Comparison of ENCODE assay signal across 20 mouse cellular contexts in the genomic region with DNA sequence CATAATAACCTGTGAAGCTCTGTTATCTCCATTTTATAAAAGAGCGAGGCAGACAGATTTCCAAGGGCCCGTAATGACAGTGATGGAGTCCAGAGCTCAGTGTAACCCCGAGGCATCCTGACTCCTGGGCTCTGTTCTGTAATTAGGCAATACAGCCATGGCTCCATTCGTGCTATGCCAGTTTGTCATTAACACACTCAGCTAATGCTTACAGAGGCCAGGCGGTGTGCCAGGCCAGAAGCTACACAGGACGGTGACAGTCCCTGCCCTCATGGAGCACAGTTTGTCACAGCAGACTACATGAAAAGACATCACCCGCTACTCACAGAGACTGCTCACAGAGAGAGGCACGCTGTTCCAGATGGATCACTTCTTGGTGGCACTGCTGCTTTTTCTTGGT.
DNase-seq lines count a peak whose midpoint lies in the region; ATAC-seq lines count a peak whose summit lies in the region.
"Had no signal": no experiment of that assay in that cellular context is flagged by ENCODE, and none has a peak within 500 bp of the region (broad histone marks: within the 10 kb centered on the region; RNA-seq: fewer than 3 reads in every experiment).

No protein-coding gene starts in this region.

- no peak overlapping the region for H3K4me2 ChIP-seq in kidney, embryonic 16.5 days (replicated peaks; ENCODE audit: low read depth, low read length)
- no peak overlapping the region for H3K4me2 ChIP-seq in midbrain, embryonic 15.5 days
- H3K4me2 ChIP-seq: hindbrain, embryonic 15.5 days; limb, embryonic 15.5 days; midbrain, embryonic 12.5 days had no signal

- H3K27ac ChIP-seq in kidney, embryonic 16.5 days (ENCODE audit: low read length) = no peak overlapping the region
- no peak overlapping the region for H3K27ac ChIP-seq in midbrain, embryonic 10.5 days (replicated peaks)
- H3K27ac ChIP-seq in midbrain, embryonic 15.5 days = no peak overlapping the region
- H3K27ac ChIP-seq: heart, embryonic 10.5 days; hindbrain, embryonic 15.5 days; limb, embryonic 15.5 days; midbrain, embryonic 12.5 days had no signal

- H3K9me3 ChIP-seq in kidney, embryonic 16.5 days (ENCODE audit: low read length) = no peaks in the 10 kb centered on the region
- H3K9me3 ChIP-seq in midbrain, embryonic 10.5 days (replicated peaks) = no peaks in the 10 kb centered on the region
- H3K9me3 ChIP-seq in midbrain, embryonic 15.5 days = no peaks in the 10 kb centered on the region
- H3K9me3 ChIP-seq: heart, embryonic 10.5 days; hindbrain, embryonic 15.5 days; limb, embryonic 15.5 days; midbrain, embryonic 12.5 days had no signal

- WGBS in kidney, embryonic 16.5 days = 81% methylated on average over 8 of the region's 8 CpGs
- 90% methylated on average over 8 of the region's 8 CpGs for WGBS in midbrain, embryonic 10.5 days
- WGBS in midbrain, embryonic 15.5 days = 62% methylated on average over 8 of the region's 8 CpGs

- no peaks in the 10 kb centered on the region for H3K4me1 ChIP-seq in kidney, embryonic 16.5 days (ENCODE audit: insufficient read depth, low read length)
- peaks cover 48% of the 10 kb centered on the region for H3K4me1 ChIP-seq in midbrain, embryonic 10.5 days
- H3K4me1 ChIP-seq in midbrain, embryonic 15.5 days = peaks cover 16% of the 10 kb centered on the region
- H3K4me1 ChIP-seq: limb, embryonic 15.5 days had no signal

- ATAC-seq in kidney, embryonic 16.5 days (ENCODE audit: low FRiP score, low TSS enrichment) = no peak
- no peak for ATAC-seq in midbrain, embryonic 15.5 days (replicated peaks)
- ATAC-seq: intestine, postnatal 0 days had no signal

- H3K4me3 ChIP-seq in kidney, embryonic 16.5 days (ENCODE audit: low read length) = no peak overlapping the region
- no peak overlapping the region for H3K4me3 ChIP-seq in midbrain, embryonic 10.5 days
- no peak overlapping the region for H3K4me3 ChIP-seq in midbrain, embryonic 15.5 days
- H3K4me3 ChIP-seq: erythroblast, embryonic 14.5 days; heart, embryonic 10.5 days; hindbrain, embryonic 15.5 days; limb, embryonic 15.5 days; midbrain, embryonic 12.5 days had no signal

- no peaks in the 10 kb centered on the region for H3K27me3 ChIP-seq in kidney, embryonic 16.5 days (ENCODE audit: insufficient read depth, low read length)
- peaks cover 99% of the 10 kb centered on the region for H3K27me3 ChIP-seq in midbrain, embryonic 10.5 days (ENCODE audit: low read depth, poor library complexity, severe bottlenecking)
- peaks cover 27% of the 10 kb centered on the region for H3K27me3 ChIP-seq in midbrain, embryonic 15.5 days (replicated peaks)
- H3K27me3 ChIP-seq: limb, embryonic 15.5 days had no signal

- H3K9ac ChIP-seq in kidney, embryonic 16.5 days (replicated peaks; ENCODE audit: low read length) = no peak overlapping the region
- H3K9ac ChIP-seq in midbrain, embryonic 15.5 days = no peak overlapping the region
- H3K9ac ChIP-seq: hindbrain, embryonic 15.5 days; limb, embryonic 15.5 days; midbrain, embryonic 12.5 days had no signal

- peak; percentile 11 for DNase-seq in adrenal gland, postnatal 10 days
- no peak for DNase-seq in adrenal gland, postnatal 4 days (ENCODE audit: low spot score in 2 of 2)
- DNase-seq in kidney, adult 18-20 months = peak; percentile 42
- peak; percentile 12 for DNase-seq in midbrain, embryonic 10.5 days (ENCODE audit: low spot score)
- DNase-seq in lung, postnatal 25 days (ENCODE audit: low spot score) = no peak
- DNase-seq: cerebellum, adult 2 months; gastrocnemius, postnatal 14 days; heart, postnatal 10 days; layer of hippocampus, postnatal 36 days; lung, adult 18-20 months; lung, postnatal 36 days; thymus, postnatal 36 days had no signal

- H3K36me3 ChIP-seq in kidney, embryonic 16.5 days (ENCODE audit: insufficient read depth, low read length) = peaks cover 11% of the 10 kb centered on the region; the same call in 1 of the 2 replicates
- peaks cover 20% of the 10 kb centered on the region for H3K36me3 ChIP-seq in midbrain, embryonic 10.5 days
- no peaks in the 10 kb centered on the region; the same call in 1 of the 2 replicates for H3K36me3 ChIP-seq in midbrain, embryonic 15.5 days (replicated peaks)

Comparison
In these comparisons a context has a peak if more than half of its experiments do, and no peak if none do; other contexts are left out.
1. DNase-seq: peak in adrenal gland, postnatal 10 days (single experiment), kidney, adult 18-20 months (single experiment) and midbrain, embryonic 10.5 days (single experiment); none in adrenal gland, postnatal 4 days (0 of 2) and lung, postnatal 25 days (single experiment).